Mouse (Mus musculus): Measurements from ENCODE around the gene Ugt1a6b.

Gene Ugt1a6b

DNA sequence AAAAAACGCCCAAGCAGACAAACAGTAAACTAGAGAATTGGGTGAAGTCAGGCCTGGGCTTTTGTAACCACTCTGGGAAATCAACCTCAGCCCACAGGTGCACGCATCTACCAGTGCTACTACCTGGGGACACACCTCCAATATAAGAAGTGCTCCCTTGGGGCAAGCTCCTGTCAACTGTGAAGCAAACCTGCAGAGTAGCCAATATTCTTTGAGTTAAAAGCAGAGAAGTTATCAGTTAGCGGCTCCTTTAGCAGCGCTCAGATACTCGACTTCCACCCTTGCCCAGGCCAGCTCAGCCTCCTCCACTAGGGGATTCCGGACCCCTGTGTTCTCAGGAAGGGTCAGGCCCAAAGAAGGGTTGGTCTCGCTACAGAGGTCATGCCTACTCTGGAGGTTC lies 158.7 kb downstream of the Ugt1a6b start:
- DNase-seq (ENCODE audit: low read depth, low spot score): no peak

DNA sequence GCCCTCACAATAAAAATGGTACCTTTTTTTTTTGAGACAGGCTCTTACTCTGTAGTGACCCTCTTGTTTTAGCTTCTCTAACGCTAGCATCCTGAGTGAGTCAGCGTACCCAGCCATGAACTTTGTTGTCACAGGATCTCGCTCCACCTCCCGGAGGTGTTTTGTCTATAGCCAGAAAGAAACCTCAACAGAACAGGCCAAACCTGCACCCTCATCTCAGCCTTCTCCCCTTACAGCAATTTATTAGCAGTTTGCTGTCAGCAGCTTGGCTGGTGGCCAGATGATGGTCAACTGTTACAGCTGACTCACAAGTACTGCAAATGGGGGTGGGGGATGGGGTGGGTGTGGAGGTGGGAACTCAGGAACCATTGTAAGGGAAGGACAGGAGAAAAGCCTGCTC lies 159.2 kb downstream of the Ugt1a6b start:
- DNase-seq (ENCODE audit: low read depth, low spot score): no peak

DNA sequence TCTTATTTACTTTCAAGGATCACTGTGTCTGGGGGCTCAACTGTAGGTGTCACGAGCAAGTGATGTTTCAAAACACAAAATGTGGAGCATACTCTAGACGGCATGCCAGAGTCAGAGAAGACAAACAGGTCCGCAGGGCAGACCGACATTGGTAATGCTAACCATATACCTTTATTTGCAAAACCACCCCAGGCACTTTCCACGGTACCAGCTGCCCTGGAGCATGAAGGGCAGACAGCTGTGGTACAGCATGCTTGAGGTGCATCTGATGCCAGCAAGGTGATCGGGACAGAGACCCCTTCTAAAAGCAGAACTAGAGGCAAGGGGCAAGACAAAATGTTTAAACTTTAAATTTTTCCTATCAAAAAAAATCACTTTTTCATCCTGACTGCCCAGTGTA lies 159.9 kb downstream of the Ugt1a6b start:
- DNase-seq (ENCODE audit: low read depth, low spot score): no peak

DNA sequence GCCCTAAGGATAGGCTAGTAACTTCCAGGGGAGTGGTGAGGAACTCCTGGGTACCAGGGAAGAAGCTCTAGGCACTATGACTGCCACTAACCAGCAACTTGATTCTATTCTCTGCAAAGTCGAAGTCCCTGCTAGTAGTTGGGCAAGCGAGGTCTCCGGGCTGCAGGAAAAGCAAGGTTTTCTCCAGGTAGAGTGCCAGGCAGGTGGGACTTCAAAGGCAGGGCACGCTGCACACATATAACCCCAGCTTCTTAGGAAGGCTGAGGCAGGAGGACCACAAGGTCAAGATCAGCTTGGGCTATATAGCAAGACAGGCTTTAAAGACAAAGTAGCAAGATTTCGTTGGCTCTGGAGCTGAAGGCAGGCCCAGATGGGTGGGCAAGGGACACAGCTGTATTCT lies 160.7 kb downstream of the Ugt1a6b start:
- DNase-seq (ENCODE audit: low read depth, low spot score): no peak

DNA sequence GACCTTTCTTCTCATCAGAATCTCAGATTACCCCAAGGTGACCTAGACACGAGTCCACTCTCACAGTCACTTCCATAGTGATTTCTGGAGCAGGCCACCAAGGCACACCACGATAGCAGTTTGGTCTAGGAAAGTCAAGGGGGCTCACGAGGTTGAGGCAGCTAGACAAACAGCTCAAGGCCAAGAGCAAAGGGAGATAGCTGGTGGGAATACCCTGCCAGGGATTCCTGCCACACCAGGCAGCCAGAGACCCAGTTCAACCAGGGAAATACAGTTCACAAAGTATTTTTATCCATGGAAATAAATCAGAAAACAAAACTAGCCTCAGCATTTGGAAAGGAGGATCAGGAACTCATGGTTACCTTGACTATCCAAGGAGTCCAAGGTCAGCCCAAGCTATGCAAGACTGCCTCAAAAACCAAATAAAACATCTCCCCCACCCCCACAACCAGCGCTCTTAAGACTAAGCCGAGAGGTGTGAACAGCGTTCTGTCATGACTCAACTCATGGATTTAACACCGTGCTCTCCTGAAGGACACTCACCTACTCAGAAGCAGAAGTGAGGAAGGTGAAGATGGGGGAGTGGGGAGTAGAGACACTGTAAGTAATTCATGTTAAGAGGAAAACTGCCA lies 161.3 kb downstream of the Ugt1a6b start:
- no peak for DNase-seq (ENCODE audit: low read depth, low spot score)

DNA sequence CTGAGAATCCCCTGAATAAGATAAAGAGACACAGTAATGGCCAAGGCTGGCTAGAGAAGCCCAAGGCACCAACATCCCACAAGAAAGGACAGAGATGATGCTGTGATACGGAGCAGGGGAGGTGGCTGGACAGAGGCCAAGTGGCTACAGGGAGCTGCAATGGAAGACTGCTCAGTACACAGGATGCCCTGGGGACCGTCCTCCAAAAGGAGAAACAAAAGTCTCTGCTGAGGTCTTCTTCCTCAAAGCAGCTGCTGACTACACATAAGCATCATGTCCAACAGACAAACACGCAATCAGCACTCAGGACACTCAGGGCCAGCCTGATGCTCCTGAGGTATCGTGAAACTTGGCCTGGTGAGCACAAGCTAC lies 161.8 kb downstream of the Ugt1a6b start:
- no peak for DNase-seq (ENCODE audit: low read depth, low spot score)

DNA sequence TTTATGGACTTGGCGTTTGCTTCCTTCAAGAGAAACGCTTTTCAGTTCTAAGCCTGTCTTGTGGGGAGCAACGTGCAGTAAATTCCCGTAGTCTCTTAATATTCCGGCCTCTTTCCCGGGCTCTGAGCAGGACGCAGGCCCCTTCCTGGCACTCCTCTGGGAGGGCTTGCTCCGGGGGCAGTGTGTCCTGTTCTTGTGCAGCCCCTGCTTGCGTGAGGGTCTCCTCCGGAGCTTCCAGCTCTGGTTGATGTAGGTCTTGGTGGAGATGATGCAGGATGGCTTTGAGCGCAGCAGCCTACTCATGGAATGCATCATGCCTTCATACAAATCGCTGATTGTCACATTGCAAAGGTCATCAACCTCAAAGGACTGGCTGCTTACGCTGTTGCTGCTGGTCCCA lies 163.1 kb downstream of the Ugt1a6b start:
- DNase-seq (ENCODE audit: low read depth, low spot score): no peak

DNA sequence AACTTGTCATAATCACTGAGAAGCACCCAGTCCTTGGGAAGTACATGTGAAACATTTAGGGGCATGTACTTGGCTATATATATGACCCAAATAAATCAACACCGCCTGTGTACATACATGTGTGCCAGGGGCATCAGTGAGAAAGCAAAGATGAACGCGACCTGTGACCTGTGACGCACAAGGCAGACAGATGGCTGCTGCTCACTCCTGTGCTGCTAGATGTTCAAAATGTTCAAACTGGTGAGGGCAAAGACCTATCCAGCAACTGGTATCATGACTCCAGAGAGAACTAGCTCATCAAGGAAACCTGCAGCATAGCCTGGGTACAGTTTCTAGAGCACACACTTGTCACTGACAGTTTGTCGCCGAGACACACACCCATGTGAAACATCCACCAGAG lies 164.4 kb downstream of the Ugt1a6b start:
- DNase-seq (ENCODE audit: low read depth, low spot score): no peak

DNA sequence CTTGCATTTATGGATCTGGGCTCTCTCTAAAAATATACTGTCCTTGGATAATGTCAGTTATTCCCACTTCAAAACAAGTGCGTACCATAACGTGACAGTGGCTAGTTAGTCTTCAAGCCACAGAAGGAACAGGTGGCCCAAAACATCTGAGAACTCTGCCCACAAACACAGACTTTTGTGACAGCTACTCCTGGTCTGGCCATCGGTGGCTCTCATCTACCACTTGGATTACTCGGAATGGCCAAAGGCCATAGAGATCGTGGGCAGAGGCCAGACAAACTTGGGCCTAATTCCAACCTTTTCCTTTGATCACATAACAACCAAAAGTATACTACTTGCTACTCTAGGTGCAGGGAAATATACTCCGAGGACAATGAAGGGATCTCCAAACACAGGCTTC lies 165.0 kb downstream of the Ugt1a6b start:
- no peak for DNase-seq (ENCODE audit: low read depth, low spot score)

Measured in CD4-positive, CD25-positive, alpha-beta regulatory T cell, adult 2 months (primary cell).